Mouse (Mus musculus) G1E (cell line): ENCODE data around the gene Aaas. TPM values are rescaled to one million over a fixed set of nuclear protein-coding genes. Genes with fewer than 3 reads are reported as not detected.

Source experiments
- ATAC-seq: 2 replicates; pipeline ENCODE4 v1.8.0; 2016; ENCODE audit warnings: mild to moderate bottlenecking; ENCODE audit not compliant: insufficient number of reproducible peaks, poor library complexity, low FRiP score, severe bottlenecking; ENCODE audit errors: extremely low read depth
- DNase-seq: peaks from one replicate; pipeline ENCODE4 v3.0.0; 2012; ENCODE audit warnings: low spot score
- H3K27me3 ChIP-seq: 2 replicates; pipeline ENCODE4 v1.6.1; 2012; ENCODE audit warnings: mild to moderate bottlenecking, low read length, inconsistent platforms; ENCODE audit not compliant: insufficient read depth
- H3K36me3 ChIP-seq: replicated peaks from 2 replicates; pipeline ENCODE3; 2012; ENCODE audit warnings: mild to moderate bottlenecking, inconsistent platforms
- H3K4me1 ChIP-seq: 2 replicates; pipeline ENCODE4 v1.6.1; 2012; ENCODE audit warnings: low read depth, low read length, inconsistent platforms, mixed read lengths; ENCODE audit not compliant: insufficient read depth
- H3K4me3 ChIP-seq: 2 replicates; pipeline ENCODE4 v1.5.1; 2012; ENCODE audit warnings: low read depth, mild to moderate bottlenecking, inconsistent platforms, low read length, moderate library complexity, mixed read lengths
- H3K9me3 ChIP-seq: replicated peaks from 2 replicates; pipeline ENCODE4 v1.6.1; 2012; ENCODE audit warnings: inconsistent platforms
- CTCF ChIP-seq: IDR thresholded peaks from 2 replicates; pipeline ENCODE4 v1.5.1; 2012; ENCODE audit warnings: low read depth, low read length, inconsistent platforms, mixed read lengths
- GATA1 ChIP-seq: IDR thresholded peaks from 2 replicates; pipeline ENCODE4 v1.6.1; 2012; ENCODE audit warnings: borderline replicate concordance, low read length, inconsistent platforms, mixed read lengths
- GATA2 ChIP-seq: IDR thresholded peaks from 2 replicates; pipeline ENCODE4 v1.6.1; 2012; ENCODE audit warnings: low read depth, low read length, inconsistent platforms, borderline replicate concordance
- POLR2AphosphoS5 ChIP-seq: IDR thresholded peaks from 2 replicates; pipeline ENCODE4 v1.6.1; 2012; ENCODE audit warnings: low read depth, low read length, inconsistent platforms; ENCODE audit not compliant: insufficient replicate concordance
- TAL1 ChIP-seq: conservative IDR thresholded peaks from 2 replicates; pipeline ENCODE4 v1.6.1; 2012; ENCODE audit warnings: low read depth, low read length, inconsistent platforms, mixed read lengths
- polyA plus RNA-seq: library from polyadenylated mRNA; stranded (reverse); fragments of >175 nt; gene quantifications from 2 replicates; pipeline ENCODE4 v1.2.3, GENCODE M21; 2012
- total RNA-seq, 2 experiments: library from RNA; stranded (forward) in 1 of 2; stranded (reverse) in 1 of 2; fragments of 200-1000 nt in 1 of 2; fragments of >200 nt in 1 of 2; fragmentation: Nextera tagmentation in 1 of 2; gene quantifications; 2 replicates each; pipeline ENCODE4 v1.2.3; 2014 to 2017

The Aaas gene
- total and polyA plus RNA-seq, 3 experiments: 126 to 288 (median 187) TPM

GRCm38 (mm10) chr15:102335254-102335653 is 15.3 kb downstream of the Aaas start:
- peaks cover 27% of the 10 kb centered on the region for H3K4me1 ChIP-seq
- no peaks in the 10 kb centered on the region for H3K9me3 ChIP-seq
- DNase-seq: no peak
- TF ChIP-seq POLR2AphosphoS5 (no peak), CTCF (no peak), TAL1 (no peak), GATA2 (no peak), GATA1 (no peak)
- no peak overlapping the region for H3K4me3 ChIP-seq
- no peaks in the 10 kb centered on the region for H3K27me3 ChIP-seq
- ATAC-seq: no peak
- peaks cover 97% of the 10 kb centered on the region for H3K36me3 ChIP-seq

DNA sequence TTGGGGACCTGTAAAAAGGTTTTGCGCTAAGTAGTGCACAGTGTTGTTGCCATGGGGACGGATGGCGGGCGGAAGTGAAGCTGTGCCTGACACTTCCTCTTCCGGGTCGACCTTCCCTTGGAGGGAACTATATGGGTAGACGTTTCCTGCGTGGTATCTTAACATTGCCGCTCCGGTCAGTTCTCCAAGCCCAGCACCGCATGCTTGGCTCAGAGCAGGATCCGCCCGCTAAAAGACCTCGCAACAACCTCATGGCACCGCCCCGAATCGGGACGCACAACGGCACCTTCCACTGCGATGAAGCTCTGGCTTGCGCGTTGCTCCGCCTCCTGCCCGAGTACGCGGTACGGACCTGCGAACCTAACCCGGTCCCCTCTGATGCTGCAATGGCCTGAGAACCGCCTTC is 19.0 kb downstream of the Aaas start, which contains the start of gene Myg1:
Myg1 (plus strand) TSS at position 100 of the 406 bp plus-strand sequence.
- ATAC-seq (peak; percentile 88), DNase-seq (peak; percentile 51)
- H3K36me3 ChIP-seq: peaks cover 90% of the 10 kb centered on the region

GRCm38 (mm10) chr15:102326892-102327291 is 23.7 kb downstream of the Aaas start:
- H3K27me3 ChIP-seq: no peaks in the 10 kb centered on the region
- H3K36me3 ChIP-seq: peaks cover 73% of the 10 kb centered on the region
- DNase-seq (no peak), ATAC-seq (no peak)
- peaks cover 26% of the 10 kb centered on the region for H3K4me1 ChIP-seq
- peak overlapping the region; percentile 80 for H3K4me3 ChIP-seq
- no peak for TF ChIP-seq GATA1
- TF ChIP-seq CTCF: no peak
- TF ChIP-seq POLR2AphosphoS5: no peak
- no peak for TF ChIP-seq GATA2
- TF ChIP-seq TAL1: no peak
- no peaks in the 10 kb centered on the region for H3K9me3 ChIP-seq

More for the DNA sequence above, 19.0 kb downstream of the Aaas start, which contains the start of gene Myg1:
- H3K4me1 ChIP-seq: peaks cover 35% of the 10 kb centered on the region
- no peak for TF ChIP-seq GATA2
- TF ChIP-seq CTCF: no peak
- no peak for TF ChIP-seq GATA1
- no peak for TF ChIP-seq POLR2AphosphoS5
- TF ChIP-seq TAL1: no peak
- peak within 1 kb of the TSS; percentile 76 for H3K4me3 ChIP-seq
- no peaks in the 10 kb centered on the region for H3K27me3 ChIP-seq
- H3K9me3 ChIP-seq: no peaks in the 10 kb centered on the region

- peak; percentile 89 for ATAC-seq
Measured at GRCm38 (mm10) chr15:102326022-102326576, 24.5 kb downstream of the Aaas start, which contains the start of gene Pfdn5. Pfdn5 (plus strand) TSS chr15:102326116.

GRCm38 (mm10) chr15:102324654-102325473 is 25.7 kb downstream of the Aaas start:
- ATAC-seq: no peak
- Histone ChIP-seq H3K4me3 (peak overlapping the region; percentile 64), H3K27me3 (no peaks in the 10 kb centered on the region), H3K4me1 (peaks cover 17% of the 10 kb centered on the region), H3K36me3 (peaks cover 73% of the 10 kb centered on the region), H3K9me3 (no peaks in the 10 kb centered on the region)
- TF ChIP-seq GATA2: no peak
- no peak for TF ChIP-seq GATA1
- TF ChIP-seq TAL1: no peak
- no peak for TF ChIP-seq CTCF
- DNase-seq: no peak

More at GRCm38 (mm10) chr15:102326022-102326576, 24.5 kb downstream of the Aaas start, which contains the start of gene Pfdn5:
- peak; percentile 82 for DNase-seq
- Histone ChIP-seq H3K27me3 (no peaks in the 10 kb centered on the region), H3K36me3 (peaks cover 73% of the 10 kb centered on the region), H3K4me1 (peaks cover 19% of the 10 kb centered on the region), H3K9me3 (no peaks in the 10 kb centered on the region), H3K4me3 (peak within 1 kb of the TSS; percentile 80)
- TF ChIP-seq GATA1: no peak
- no peak for TF ChIP-seq TAL1
- no peak for TF ChIP-seq GATA2
- TF ChIP-seq POLR2AphosphoS5: no peak
- no peak; the same call in 1 of the 2 replicates for TF ChIP-seq CTCF

GRCm38 (mm10) chr15:102316263-102316662 is 34.3 kb downstream of the Aaas start:
- H3K4me1 ChIP-seq: peaks cover 10% of the 10 kb centered on the region
- no peaks in the 10 kb centered on the region for H3K27me3 ChIP-seq
- DNase-seq: no peak
- no peak for ATAC-seq
- no peaks in the 10 kb centered on the region for H3K9me3 ChIP-seq
- H3K4me3 ChIP-seq: no peak overlapping the region
- no peak for TF ChIP-seq TAL1
- no peak for TF ChIP-seq GATA2
- TF ChIP-seq CTCF: peak; percentile 46
- TF ChIP-seq GATA1: no peak
- no peak for TF ChIP-seq POLR2AphosphoS5
- H3K36me3 ChIP-seq: peaks cover 91% of the 10 kb centered on the region
